Mouse (Mus musculus): Measurements from ENCODE around the gene Prmt7.

DNA sequence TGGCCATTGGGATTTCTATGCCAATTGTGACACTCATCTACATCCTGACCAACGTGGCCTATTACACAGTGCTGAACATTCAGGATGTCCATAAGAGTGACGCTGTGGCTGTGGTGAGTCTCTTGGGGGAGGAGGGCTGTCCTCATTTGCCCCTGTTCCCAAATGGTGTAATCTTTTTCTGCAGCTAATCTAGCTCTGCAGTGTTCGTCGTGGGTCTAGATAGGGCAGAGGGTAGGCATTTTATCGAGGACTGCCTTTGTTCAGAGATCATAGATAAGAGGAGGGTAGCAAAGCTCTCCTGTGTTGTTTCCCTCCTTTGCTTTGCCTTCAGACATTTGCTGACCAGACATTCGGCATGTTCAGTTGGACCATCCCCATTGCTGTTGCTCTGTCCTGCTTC, 17.6 kb upstream of the Prmt7 start:
- TF ChIP-seq HCFC1 (IDR thresholded peaks at IDR 0.05; ENCODE audit: borderline replicate concordance, insufficient read depth, low read length) (no peak), ZNF384 (IDR thresholded peaks at IDR 0.05; ENCODE audit: low read depth, low read length) (no peak), CHD2 (IDR thresholded peaks at IDR 0.05; ENCODE audit: low read depth, low read length) (no peak), MAFK (IDR thresholded peaks at IDR 0.05; ENCODE audit: insufficient read depth, low read depth, low read length) (no peak)

All from ES-E14 (cell line).